Mouse (Mus musculus) layer of hippocampus, adult 18-20 months (tissue): ENCODE data around the gene Lamb3. TPM values are rescaled to one million over a fixed set of nuclear protein-coding genes. Genes with fewer than 3 reads are reported as not detected.

Source experiments
- DNase-seq, 2 experiments: peaks; one replicate each; pipeline ENCODE4 v3.0.0; 2022; ENCODE audit warnings: low spot score in 2 of 2
- total RNA-seq, 2 experiments: library from RNA; stranded (reverse); gene quantifications; 2 replicates each; pipeline ENCODE4 v1.2.3; 2021

Gene Lamb3
- total RNA-seq, 2 experiments from 2014 or later = 0.81 to 0.89 TPM

- DNase-seq = no peak
Observed at GRCm38 (mm10) chr1:193306832-193307231, 99.3 kb downstream of the Lamb3 start.

DNA sequence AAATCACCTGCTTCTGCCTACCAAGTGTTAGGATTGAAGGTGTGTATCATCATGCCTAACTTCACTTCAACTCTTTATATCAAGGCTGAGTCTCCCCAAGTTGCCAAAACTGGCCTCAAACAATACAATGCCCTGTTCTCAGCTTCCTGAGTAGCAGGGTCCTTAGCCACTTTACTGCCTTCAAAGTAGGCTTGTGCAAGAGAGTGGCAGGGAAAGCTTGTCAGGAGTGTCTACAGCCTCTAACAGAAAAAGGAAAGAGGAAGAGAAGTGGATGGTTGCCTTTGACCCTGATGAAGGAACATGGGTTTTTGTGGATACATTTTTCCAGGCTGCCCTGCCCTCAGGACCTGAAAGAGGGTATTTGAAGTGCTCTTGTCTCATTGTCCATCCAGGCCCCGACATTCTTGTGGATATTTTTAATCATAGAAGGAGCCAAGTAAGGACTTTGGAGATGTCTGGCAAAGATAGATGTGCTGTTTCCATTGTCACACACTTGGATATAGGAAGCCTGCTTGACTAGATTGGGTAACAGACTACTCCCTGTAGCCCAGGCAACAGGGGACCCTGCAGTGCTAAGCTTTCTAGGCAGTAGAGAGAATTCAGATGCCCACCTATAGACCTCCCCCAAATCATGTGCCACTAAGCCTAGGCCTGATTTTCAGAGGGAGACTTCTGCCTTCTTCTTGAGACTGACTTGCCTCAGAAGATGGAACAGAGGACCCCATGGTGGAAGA is 102.5 kb downstream of the Lamb3 start:
- DNase-seq = no peak

DNA sequence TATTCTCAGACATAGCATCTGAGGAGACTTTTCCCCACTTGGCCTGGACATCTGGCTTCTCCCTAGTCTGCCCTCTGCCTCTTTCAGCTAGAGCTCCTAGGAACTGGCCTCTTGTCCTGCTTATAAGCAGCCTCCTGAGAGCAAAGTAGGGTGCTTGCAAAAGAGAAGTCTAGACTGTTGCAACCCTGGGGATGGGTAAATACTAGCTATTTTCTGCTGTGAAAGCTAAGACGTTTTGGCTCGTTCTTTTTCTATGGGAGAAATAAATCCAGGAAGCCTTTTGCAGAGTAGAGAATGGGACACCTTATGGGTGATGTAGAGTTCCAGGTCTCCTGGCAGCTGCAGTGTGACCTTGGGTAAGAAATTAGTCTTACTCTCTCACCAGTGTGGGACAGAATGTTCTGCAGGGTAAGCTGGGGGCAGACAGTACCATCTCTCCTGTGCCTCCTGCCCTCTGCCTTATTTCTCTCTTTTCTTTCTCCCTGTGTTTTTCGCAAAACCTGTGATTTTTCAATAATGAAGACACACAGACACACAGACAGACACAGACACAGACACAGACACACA is 103.1 kb downstream of the Lamb3 start:
- DNase-seq = no peak

DNA sequence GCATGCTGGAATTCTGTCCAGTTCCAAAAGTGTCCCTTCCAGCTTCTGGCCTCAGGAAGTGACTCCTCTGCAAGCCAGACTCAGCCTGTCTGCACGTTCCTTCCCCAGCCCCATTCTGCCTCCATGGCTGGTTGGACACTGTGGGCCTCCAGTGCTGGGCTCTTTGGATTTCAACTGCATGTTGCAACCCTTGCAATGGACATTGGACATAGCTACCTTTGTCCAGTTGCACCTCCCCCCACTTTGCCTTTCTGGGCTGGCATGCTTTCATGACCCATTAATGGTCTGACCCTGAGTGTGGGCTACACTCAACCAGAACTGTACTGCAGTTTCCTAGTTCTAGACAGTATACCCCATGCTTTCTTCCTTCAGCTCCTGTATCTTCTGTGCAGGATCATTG is 104.1 kb downstream of the Lamb3 start:
- DNase-seq = no peak

GRCm38 (mm10) chr1:193315705-193316357 is 108.3 kb downstream of the Lamb3 start:
- peak in 1 of 2 experiments; percentile 32 for DNase-seq

- DNase-seq = no peak
Observed at GRCm38 (mm10) chr1:193316358-193316750, 108.9 kb downstream of the Lamb3 start.

GRCm38 (mm10) chr1:193317159-193317559 is 109.7 kb downstream of the Lamb3 start:
- DNase-seq = peak; percentile 32 to 58

DNA sequence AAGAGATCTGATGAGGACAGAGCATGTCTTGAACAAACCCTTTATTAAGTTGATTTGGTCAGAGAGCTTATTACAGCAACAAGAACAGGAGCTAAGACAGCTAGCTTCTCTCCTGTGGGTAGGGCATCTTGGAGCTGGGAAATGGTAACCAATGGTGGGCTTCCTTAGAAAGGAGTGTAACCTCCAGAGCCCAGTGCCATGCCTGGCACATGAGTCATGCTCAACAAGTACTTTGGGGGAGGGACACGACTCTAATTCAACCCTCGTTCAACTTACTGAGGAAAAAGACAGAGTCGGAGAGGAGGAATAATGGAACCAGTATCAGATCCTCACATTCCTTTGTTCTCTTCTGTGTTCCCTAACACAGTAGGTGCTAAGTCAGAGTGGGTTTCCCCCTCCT is 112.2 kb downstream of the Lamb3 start:
- DNase-seq = no peak

DNA sequence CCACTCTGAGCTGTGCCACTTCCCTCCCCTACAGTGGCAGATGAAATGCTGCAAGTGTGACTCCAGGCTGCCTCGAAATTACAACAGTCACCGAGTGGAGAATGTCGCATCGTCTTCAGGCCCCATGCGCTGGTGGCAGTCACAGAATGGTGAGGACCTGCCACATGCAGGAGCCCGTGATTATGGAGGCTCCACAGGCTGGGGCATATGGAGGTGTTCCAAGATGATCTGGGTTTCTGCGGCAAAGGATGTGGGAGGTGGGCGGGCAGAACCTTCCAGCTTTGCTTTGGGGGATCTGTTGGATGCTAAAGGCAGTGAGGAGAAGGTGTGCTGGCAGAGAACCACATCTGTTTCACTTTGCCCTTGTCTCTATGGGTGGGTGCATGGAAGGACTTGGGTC is 112.9 kb downstream of the Lamb3 start:
- DNase-seq = peak in 1 of 2 experiments; percentile 14

DNA sequence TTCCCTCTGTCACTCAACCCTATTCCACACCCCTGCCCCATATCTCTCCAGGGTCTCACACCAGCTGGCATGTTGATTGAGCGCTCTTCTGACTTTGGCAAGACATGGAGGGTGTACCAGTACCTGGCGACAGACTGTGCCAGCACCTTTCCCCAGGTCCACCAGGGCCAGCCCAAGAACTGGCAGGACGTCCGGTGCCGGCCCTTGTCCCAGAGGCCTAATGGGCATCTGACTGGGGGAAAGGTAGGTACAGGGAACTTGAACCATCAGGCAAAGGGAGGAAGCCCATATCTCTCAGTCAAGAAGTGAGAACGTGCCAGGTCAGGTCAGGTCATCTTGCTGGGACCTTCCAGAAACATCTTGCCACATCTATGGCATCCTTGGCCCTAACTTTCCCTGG is 116.2 kb downstream of the Lamb3 start:
- no peak for DNase-seq

- peak in 1 of 2 experiments; percentile 58 for DNase-seq
Observed at GRCm38 (mm10) chr1:193324224-193324623, 116.7 kb downstream of the Lamb3 start.

GRCm38 (mm10) chr1:193325891-193326290 is 118.4 kb downstream of the Lamb3 start:
- no peak for DNase-seq

- DNase-seq = no peak
Observed at GRCm38 (mm10) chr1:193326456-193327145, 119.1 kb downstream of the Lamb3 start.

GRCm38 (mm10) chr1:193327216-193327615 is 119.7 kb downstream of the Lamb3 start:
- DNase-seq = peak in 1 of 2 experiments; percentile 65

GRCm38 (mm10) chr1:193327686-193328085 is 120.2 kb downstream of the Lamb3 start:
- DNase-seq = no peak

DNA sequence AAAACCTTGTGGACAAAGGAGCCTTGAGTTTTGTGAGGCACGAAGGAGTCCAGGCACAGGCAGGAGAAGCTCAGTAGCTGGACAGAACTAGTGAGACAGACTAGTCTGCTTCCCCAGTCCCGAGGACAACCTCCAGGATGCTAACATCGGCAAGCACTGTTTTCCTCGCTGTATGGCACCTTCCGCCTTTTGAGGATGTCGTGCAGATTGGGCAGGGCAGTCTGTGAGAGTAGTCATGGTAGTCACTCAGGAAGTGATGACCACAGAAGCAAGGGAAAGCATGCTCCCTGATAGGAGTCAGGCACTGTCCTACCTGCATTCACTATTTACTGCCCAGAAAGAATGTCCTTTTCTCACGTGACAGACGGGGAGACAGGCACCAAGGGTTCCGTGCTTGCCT is 122.1 kb downstream of the Lamb3 start:
- no peak for DNase-seq

DNA sequence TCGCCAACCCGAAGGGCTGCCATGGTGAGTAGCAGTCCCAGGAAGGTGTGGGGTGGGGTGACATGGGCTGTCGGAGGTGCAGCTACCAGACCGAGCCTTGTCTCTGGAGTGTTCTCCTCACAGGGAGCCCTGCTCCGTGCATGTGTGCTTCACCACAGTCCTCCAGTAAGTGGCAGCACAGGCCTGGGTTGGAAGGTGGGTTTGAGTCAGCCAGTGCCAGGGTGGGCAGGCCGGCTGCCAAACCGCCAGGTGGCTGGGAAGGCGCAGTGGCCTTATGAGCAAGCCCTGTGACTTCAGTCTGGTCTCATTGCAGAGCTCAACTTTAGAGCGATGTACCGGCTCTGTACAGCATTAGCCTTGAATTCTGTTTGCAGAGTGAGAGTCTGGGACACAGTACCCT is 122.7 kb downstream of the Lamb3 start:
- peak; percentile 87 to 91 for DNase-seq

- DNase-seq = no peak
Observed at GRCm38 (mm10) chr1:193330626-193331025, 123.1 kb downstream of the Lamb3 start.

DNA sequence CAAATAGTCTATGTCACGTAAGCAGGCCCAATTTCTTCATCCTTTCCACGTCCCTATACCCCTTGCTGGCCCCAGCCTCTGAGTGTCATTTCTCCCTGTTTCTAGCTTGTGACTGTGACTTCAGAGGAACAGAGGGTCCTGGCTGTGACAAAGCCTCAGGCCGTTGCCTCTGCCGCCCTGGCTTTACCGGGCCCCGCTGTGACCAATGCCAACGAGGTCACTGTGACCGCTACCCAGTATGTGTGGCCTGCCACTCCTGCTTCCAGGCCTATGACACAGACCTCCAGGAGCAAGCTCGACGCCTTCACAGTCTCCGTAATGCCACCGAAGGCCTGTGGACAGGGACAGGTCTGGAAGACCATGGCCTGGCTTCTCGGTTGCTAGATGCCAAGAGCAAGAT is 124.5 kb downstream of the Lamb3 start:
- DNase-seq = no peak

DNA sequence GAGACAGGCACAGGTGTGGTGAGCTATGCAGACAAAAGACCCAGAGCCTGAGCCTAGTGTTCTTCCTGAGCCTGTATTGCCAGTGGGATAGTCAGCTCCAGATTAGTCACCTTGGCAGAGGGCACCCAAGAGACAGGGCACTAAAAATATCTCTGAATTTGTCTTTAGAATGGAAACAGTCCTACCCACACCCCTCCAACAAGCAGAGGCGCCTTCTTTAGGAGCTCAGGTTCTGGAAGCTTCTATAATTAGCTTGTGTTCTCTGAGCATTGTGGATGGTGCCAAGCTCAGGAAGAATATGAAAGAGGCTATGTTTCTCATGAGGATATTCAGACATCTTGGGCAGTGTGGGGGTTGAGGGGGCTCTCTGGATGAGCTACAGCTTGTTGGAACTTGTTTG is 125.2 kb downstream of the Lamb3 start:
- DNase-seq = no peak

- DNase-seq = peak in 1 of 2 experiments; percentile 16
Observed at GRCm38 (mm10) chr1:193333776-193334175, 126.3 kb downstream of the Lamb3 start.

DNA sequence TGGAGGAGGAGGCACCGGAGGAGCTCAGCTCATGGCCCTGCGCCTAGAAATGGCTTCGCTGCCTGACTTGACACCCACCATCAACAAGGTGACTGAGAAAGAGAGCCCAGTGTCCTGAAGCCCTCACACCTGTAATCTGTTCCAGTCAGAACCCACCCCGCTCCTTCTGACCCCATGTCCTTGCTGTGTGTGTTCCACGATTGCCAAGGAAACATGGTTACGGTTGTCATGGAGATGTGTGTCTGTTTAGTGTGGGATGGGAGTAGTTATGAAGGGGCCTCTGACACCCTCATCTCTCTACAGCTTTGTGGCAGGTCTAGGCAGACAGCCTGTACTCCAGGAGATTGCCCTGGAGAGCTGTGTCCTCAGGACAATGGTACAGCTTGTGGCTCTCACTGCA is 127.0 kb downstream of the Lamb3 start:
- peak in 1 of 2 experiments; percentile 44 for DNase-seq
